Mouse (Mus musculus) ES-Bruce4 (cell line): ENCODE measurements around the gene Tmem132c. TPM values are rescaled to one million over a fixed set of nuclear protein-coding genes. Genes with fewer than 3 reads are reported as not detected.
"Not testable (repeated sequence)": the region's sequence is repeated elsewhere in the genome, so short reads cannot be mapped to it uniquely, and the experiment has no call there.

Experiments used
- H3K27ac ChIP-seq: 2 replicates; pipeline ENCODE4 v1.5.1; 2012; ENCODE audit warnings: low read length, inconsistent platforms; ENCODE audit not compliant: insufficient read depth
- H3K27me3 ChIP-seq: 2 replicates; pipeline ENCODE4 v1.6.1; 2012; ENCODE audit warnings: mild to moderate bottlenecking, low read length, inconsistent platforms; ENCODE audit not compliant: control insufficient read depth, poor library complexity, insufficient read depth, severe bottlenecking
- H3K36me3 ChIP-seq: 2 replicates; pipeline ENCODE4 v1.6.1; 2012; ENCODE audit warnings: inconsistent platforms, mild to moderate bottlenecking, low read length, moderate library complexity; ENCODE audit not compliant: control insufficient read depth, poor library complexity, insufficient read depth, severe bottlenecking
- H3K4me1 ChIP-seq: one replicate; pipeline ENCODE4 v1.8.1; 2011; ENCODE audit warnings: low read length; ENCODE audit not compliant: control insufficient read depth, insufficient read depth
- H3K4me3 ChIP-seq: 2 replicates; pipeline ENCODE4 v1.5.1; 2011; ENCODE audit warnings: low read depth, mild to moderate bottlenecking, low read length
- H3K9ac ChIP-seq: 2 replicates; pipeline ENCODE4 v1.6.1; 2012; ENCODE audit warnings: low read depth, mild to moderate bottlenecking, inconsistent platforms; ENCODE audit not compliant: poor library complexity, severe bottlenecking
- H3K9me3 ChIP-seq: replicated peaks from 2 replicates; pipeline ENCODE4 v1.6.1; 2012; ENCODE audit warnings: mild to moderate bottlenecking, low read length, inconsistent platforms; ENCODE audit not compliant: control insufficient read depth, poor library complexity, insufficient read depth, severe bottlenecking
- CTCF ChIP-seq: IDR thresholded peaks from one replicate; pipeline ENCODE4 v1.8.1; 2011; ENCODE audit warnings: low read depth, low read length
- EP300 ChIP-seq: IDR thresholded peaks from 2 replicates; pipeline ENCODE4 v1.6.1; 2011; ENCODE audit warnings: low read depth, low read length; ENCODE audit not compliant: insufficient read depth
- POLR2A ChIP-seq: IDR thresholded peaks from one replicate; pipeline ENCODE4 v1.8.1; 2011; ENCODE audit warnings: low read length; ENCODE audit not compliant: insufficient read depth
- polyA plus RNA-seq: library from polyadenylated mRNA; stranded (reverse); fragments of >200 nt; gene quantifications from 2 replicates; pipeline ENCODE4 v1.2.4, GENCODE M21; 2011; ENCODE audit warnings: low read depth; ENCODE audit not compliant: missing spikeins, insufficient read depth, insufficient read length

Gene Tmem132c
- polyA plus RNA-seq, 1 experiment, result 3.1 TPM

- Histone ChIP-seq H3K27me3 (no peaks in the 10 kb centered on the region), H3K9ac (no peak overlapping the region), H3K27ac (no peak overlapping the region), H3K4me3 (no peak overlapping the region), H3K9me3 (no peaks in the 10 kb centered on the region), H3K36me3 (no peaks in the 10 kb centered on the region), H3K4me1 (no peaks in the 10 kb centered on the region)
- TF ChIP-seq POLR2A (no peak), CTCF (no peak), EP300 (no peak)
These were observed 114.2 kb downstream of the Tmem132c start for GRCm38 (mm10) chr5:127355836-127356235.

- peak; percentile 33 for TF ChIP-seq CTCF
- not testable (repeated sequence) for H3K4me1 ChIP-seq
These were observed 116.3 kb downstream of the Tmem132c start for GRCm38 (mm10) chr5:127357878-127358277.

GRCm38 (mm10) chr5:127361145-127361544 is 119.5 kb downstream of the Tmem132c start:
- no peak overlapping the region for H3K27ac ChIP-seq
- H3K36me3 ChIP-seq, result no peaks in the 10 kb centered on the region
- TF ChIP-seq EP300, result no peak
- TF ChIP-seq POLR2A, result no peak
- TF ChIP-seq CTCF, result no peak
- H3K4me3 ChIP-seq, result no peak overlapping the region
- no peaks in the 10 kb centered on the region for H3K9me3 ChIP-seq
- no peaks in the 10 kb centered on the region for H3K4me1 ChIP-seq
- H3K9ac ChIP-seq, result no peak overlapping the region
- H3K27me3 ChIP-seq, result no peaks in the 10 kb centered on the region

More at GRCm38 (mm10) chr5:127357878-127358277, 116.3 kb downstream of the Tmem132c start:
- not testable (repeated sequence) for H3K36me3 ChIP-seq, H3K4me3 ChIP-seq, H3K27me3 ChIP-seq, H3K27ac ChIP-seq, H3K9ac ChIP-seq, H3K9me3 ChIP-seq

DNA sequence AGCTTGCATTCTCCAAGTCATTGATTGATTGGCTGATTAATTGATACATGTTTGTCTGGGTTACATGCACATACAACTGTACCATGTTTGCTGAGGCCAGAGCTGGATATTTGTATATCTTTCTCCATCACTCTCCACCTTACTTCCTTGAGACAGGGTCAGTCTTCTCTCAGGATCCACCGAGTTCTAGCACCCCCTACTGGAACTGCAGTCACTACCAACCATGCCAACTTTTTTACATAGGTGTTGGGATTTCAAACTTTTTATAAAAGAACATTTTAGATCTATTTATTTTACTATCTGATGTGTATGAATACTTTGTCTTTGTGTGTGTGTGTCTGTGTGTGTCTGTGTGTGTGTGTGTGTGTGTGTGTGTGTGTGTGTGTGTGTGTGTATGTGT is 123.5 kb downstream of the Tmem132c start:
- TF ChIP-seq POLR2A, result no peak
- H3K27ac ChIP-seq, result no peak overlapping the region
- H3K9me3 ChIP-seq, result no peaks in the 10 kb centered on the region
- H3K4me3 ChIP-seq, result no peak overlapping the region
- no peaks in the 10 kb centered on the region for H3K4me1 ChIP-seq
- no peaks in the 10 kb centered on the region for H3K36me3 ChIP-seq
- no peaks in the 10 kb centered on the region for H3K27me3 ChIP-seq
- no peak overlapping the region for H3K9ac ChIP-seq

- Histone ChIP-seq H3K4me1 (no peaks in the 10 kb centered on the region), H3K27me3 (no peaks in the 10 kb centered on the region), H3K36me3 (no peaks in the 10 kb centered on the region), H3K27ac (no peak overlapping the region), H3K4me3 (no peak overlapping the region), H3K9ac (no peak overlapping the region), H3K9me3 (no peaks in the 10 kb centered on the region)
- TF ChIP-seq EP300 (no peak), POLR2A (no peak), CTCF (no peak)
These were observed 126.6 kb downstream of the Tmem132c start for GRCm38 (mm10) chr5:127368191-127368590.

GRCm38 (mm10) chr5:127369812-127370211 is 128.2 kb downstream of the Tmem132c start:
- no peaks in the 10 kb centered on the region for H3K9me3 ChIP-seq

More at GRCm38 (mm10) chr5:127369812-127370211, 128.2 kb downstream of the Tmem132c start:
- Histone ChIP-seq H3K9ac (no peak overlapping the region), H3K27ac (no peak overlapping the region), H3K4me1 (no peaks in the 10 kb centered on the region), H3K36me3 (no peaks in the 10 kb centered on the region), H3K27me3 (no peaks in the 10 kb centered on the region), H3K4me3 (no peak overlapping the region)
- TF ChIP-seq EP300 (no peak), POLR2A (no peak), CTCF (no peak)
